Mouse (Mus musculus) megakaryocyte, embryonic 14.5 days (primary cell): ENCODE measurements around the gene Ttn. TPM values are rescaled to one million over a fixed set of nuclear protein-coding genes. Genes with fewer than 3 reads are reported as not detected.

ENCODE experiments used
- H3K27me3 ChIP-seq: replicated peaks from 2 replicates; pipeline ENCODE3; 2012; ENCODE audit warnings: inconsistent platforms
- H3K36me3 ChIP-seq: replicated peaks from 2 replicates; pipeline ENCODE3; 2012; ENCODE audit warnings: low read length, inconsistent platforms, mixed read lengths
- H3K4me1 ChIP-seq: 2 replicates; pipeline ENCODE4 v1.6.1; 2012; ENCODE audit warnings: inconsistent platforms
- H3K4me3 ChIP-seq: replicated peaks from 2 replicates; pipeline ENCODE3; 2012; ENCODE audit warnings: moderate library complexity, mild to moderate bottlenecking, inconsistent platforms
- H3K9me3 ChIP-seq: 2 replicates; pipeline ENCODE4 v1.6.1; 2012; ENCODE audit warnings: inconsistent platforms
- FLI1 ChIP-seq: IDR thresholded peaks from 2 replicates; pipeline ENCODE4 v1.6.1; 2012; ENCODE audit warnings: low read length, inconsistent platforms, mixed read lengths
- GATA1 ChIP-seq: IDR thresholded peaks from 3 replicates; pipeline ENCODE4 v1.6.1; 2012; ENCODE audit warnings: mixed read lengths, low read length, inconsistent platforms, borderline replicate concordance
- polyA plus RNA-seq: library from polyadenylated mRNA; stranded (reverse); fragments of >175 nt; gene quantifications from 2 replicates; pipeline ENCODE4 v1.2.3, GENCODE M21; 2012; ENCODE audit warnings: low replicate concordance; ENCODE audit not compliant: insufficient read depth

Gene Ttn
- polyA plus RNA-seq, 1 experiment: not detected

- no peak for TF ChIP-seq FLI1
- no peak for TF ChIP-seq GATA1
- Histone ChIP-seq H3K9me3 (no peaks in the 10 kb centered on the region), H3K36me3 (no peaks in the 10 kb centered on the region), H3K4me1 (no peaks in the 10 kb centered on the region), H3K4me3 (no peak overlapping the region), H3K27me3 (no peaks in the 10 kb centered on the region)
Measured at GRCm38 (mm10) chr2:76984384-76984783, 2.0 kb upstream of the Ttn start.

- H3K27me3 ChIP-seq: no peaks in the 10 kb centered on the region
- H3K9me3 ChIP-seq: no peaks in the 10 kb centered on the region
- no peaks in the 10 kb centered on the region for H3K4me1 ChIP-seq
- H3K4me3 ChIP-seq: no peak overlapping the region
- no peaks in the 10 kb centered on the region for H3K36me3 ChIP-seq
- TF ChIP-seq GATA1: no peak
- TF ChIP-seq FLI1: no peak
Measured at GRCm38 (mm10) chr2:76983601-76984000, 1.3 kb upstream of the Ttn start.

- no peaks in the 10 kb centered on the region; the same call in 1 of the 2 replicates for H3K9me3 ChIP-seq
- TF ChIP-seq FLI1: no peak
- TF ChIP-seq GATA1: no peak
- no peaks in the 10 kb centered on the region for H3K27me3 ChIP-seq
- H3K4me3 ChIP-seq: no peak overlapping the region
- H3K4me1 ChIP-seq: no peaks in the 10 kb centered on the region
- H3K36me3 ChIP-seq: no peaks in the 10 kb centered on the region
Measured at GRCm38 (mm10) chr2:76981717-76982116, 630 bp downstream of the Ttn start.

GRCm38 (mm10) chr2:76980146-76980545 lies 2.2 kb downstream of the Ttn start:
- Histone ChIP-seq H3K9me3 (no peaks in the 10 kb centered on the region; the same call in 1 of the 2 replicates), H3K4me3 (no peak overlapping the region)

GRCm38 (mm10) chr2:76977650-76978049 lies 4.7 kb downstream of the Ttn start:
- Histone ChIP-seq H3K27me3 (no peaks in the 10 kb centered on the region), H3K4me1 (no peaks in the 10 kb centered on the region), H3K9me3 (no peaks in the 10 kb centered on the region; the same call in 1 of the 2 replicates), H3K36me3 (no peaks in the 10 kb centered on the region), H3K4me3 (no peak overlapping the region)
- TF ChIP-seq GATA1: no peak
- no peak for TF ChIP-seq FLI1

More at GRCm38 (mm10) chr2:76980146-76980545, 2.2 kb downstream of the Ttn start:
- no peaks in the 10 kb centered on the region for H3K36me3 ChIP-seq
- no peak for TF ChIP-seq FLI1
- TF ChIP-seq GATA1: no peak
- no peaks in the 10 kb centered on the region for H3K4me1 ChIP-seq
- no peaks in the 10 kb centered on the region for H3K27me3 ChIP-seq

- H3K36me3 ChIP-seq: no peaks in the 10 kb centered on the region
- no peaks in the 10 kb centered on the region for H3K27me3 ChIP-seq
- no peaks in the 10 kb centered on the region for H3K9me3 ChIP-seq
- no peak overlapping the region for H3K4me3 ChIP-seq
- H3K4me1 ChIP-seq: no peaks in the 10 kb centered on the region
- TF ChIP-seq FLI1: no peak
- no peak for TF ChIP-seq GATA1
Measured at GRCm38 (mm10) chr2:76972051-76972450, 10.3 kb downstream of the Ttn start.

GRCm38 (mm10) chr2:76971069-76971468 lies 11.3 kb downstream of the Ttn start:
- no peaks in the 10 kb centered on the region for H3K9me3 ChIP-seq
- H3K4me1 ChIP-seq: no peaks in the 10 kb centered on the region
- TF ChIP-seq FLI1 (no peak), GATA1 (no peak)
- H3K4me3 ChIP-seq: no peak overlapping the region
- no peaks in the 10 kb centered on the region for H3K27me3 ChIP-seq
- H3K36me3 ChIP-seq: no peaks in the 10 kb centered on the region

GRCm38 (mm10) chr2:76970669-76971068 lies 11.7 kb downstream of the Ttn start:
- no peaks in the 10 kb centered on the region for H3K27me3 ChIP-seq
- H3K36me3 ChIP-seq: no peaks in the 10 kb centered on the region
- TF ChIP-seq FLI1 (no peak), GATA1 (no peak)
- H3K9me3 ChIP-seq: no peaks in the 10 kb centered on the region
- no peak overlapping the region for H3K4me3 ChIP-seq
- no peaks in the 10 kb centered on the region for H3K4me1 ChIP-seq

- Histone ChIP-seq H3K4me1 (no peaks in the 10 kb centered on the region), H3K27me3 (no peaks in the 10 kb centered on the region), H3K4me3 (no peak overlapping the region), H3K9me3 (no peaks in the 10 kb centered on the region), H3K36me3 (no peaks in the 10 kb centered on the region)
- TF ChIP-seq GATA1 (no peak), FLI1 (no peak)
Measured at GRCm38 (mm10) chr2:76970204-76970603, 12.1 kb downstream of the Ttn start.

- Histone ChIP-seq H3K4me3 (no peak overlapping the region), H3K9me3 (no peaks in the 10 kb centered on the region), H3K36me3 (no peaks in the 10 kb centered on the region), H3K4me1 (no peaks in the 10 kb centered on the region), H3K27me3 (no peaks in the 10 kb centered on the region)
- TF ChIP-seq GATA1: no peak
- no peak for TF ChIP-seq FLI1
Measured at GRCm38 (mm10) chr2:76969637-76970036, 12.7 kb downstream of the Ttn start.

GRCm38 (mm10) chr2:76968919-76969318 lies 13.4 kb downstream of the Ttn start:
- H3K4me3 ChIP-seq: no peak overlapping the region
- no peaks in the 10 kb centered on the region for H3K36me3 ChIP-seq
- no peaks in the 10 kb centered on the region for H3K27me3 ChIP-seq
- TF ChIP-seq GATA1 (no peak), FLI1 (no peak)
- no peaks in the 10 kb centered on the region for H3K4me1 ChIP-seq
- no peaks in the 10 kb centered on the region for H3K9me3 ChIP-seq
